Mouse (Mus musculus) embryo, embryonic 10.5 days (tissue): ENCODE measurements around the gene Olfr1015.

Source experiments
- DNase-seq: peaks from one replicate; pipeline ENCODE4 v3.0.0-alpha.2; 2015; ENCODE audit warnings: low spot score

Olfr1015 gene

GRCm38 (mm10) chr2:85781717-85782116, at the start of gene Olfr1015:
Gene Olfr1015 (plus strand): TSS chr2:85782017.
- DNase-seq: no peak

DNA sequence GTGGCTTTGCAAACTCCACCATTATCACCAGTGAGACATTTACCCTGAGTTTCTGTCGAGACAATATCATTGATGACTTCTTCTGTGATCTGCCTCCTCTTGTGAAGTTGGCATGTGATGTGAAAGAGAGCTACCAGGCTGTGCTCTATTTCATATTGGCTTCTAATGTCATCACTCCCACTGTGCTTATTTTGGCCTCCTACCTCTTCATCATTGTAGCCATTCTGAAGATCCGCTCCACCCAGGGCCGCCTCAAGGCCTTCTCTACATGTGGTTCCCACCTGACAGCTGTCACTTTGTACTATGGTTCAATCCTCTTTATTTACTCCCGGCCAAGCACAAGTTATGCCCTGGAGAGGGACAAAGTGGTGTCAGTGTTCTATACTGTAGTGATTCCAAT, 28.0 kb upstream of the Olfr1015 start:
- no peak for DNase-seq

- DNase-seq: no peak
Observed at GRCm38 (mm10) chr2:85762666-85763065, 19.2 kb upstream of the Olfr1015 start, which contains the start of gene Olfr1012. Gene Olfr1012 (minus strand): TSS chr2:85762766.

DNA sequence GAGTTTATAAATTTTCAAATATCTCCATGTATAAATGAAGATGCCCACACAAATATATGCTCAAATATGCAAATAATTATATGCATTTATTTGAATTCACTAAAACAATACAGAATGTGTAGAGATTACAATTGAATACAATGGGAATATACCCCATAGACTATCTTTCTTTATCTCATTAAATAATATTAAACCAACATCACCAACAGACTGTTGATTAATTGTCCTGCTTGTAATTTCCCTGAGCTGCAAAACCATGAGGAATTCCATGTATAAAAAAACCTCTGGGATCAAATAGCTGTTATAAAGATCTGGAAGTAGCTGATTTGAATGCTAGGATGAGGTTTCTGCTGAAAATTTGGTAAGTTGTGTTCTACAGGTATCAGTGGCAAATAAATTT, 15.0 kb upstream of the Olfr1015 start, which contains the start of gene Olfr1013:
Gene Olfr1013, plus strand, starts transcription at position 301 of the 400 bp plus-strand sequence.
- no peak for DNase-seq

DNA sequence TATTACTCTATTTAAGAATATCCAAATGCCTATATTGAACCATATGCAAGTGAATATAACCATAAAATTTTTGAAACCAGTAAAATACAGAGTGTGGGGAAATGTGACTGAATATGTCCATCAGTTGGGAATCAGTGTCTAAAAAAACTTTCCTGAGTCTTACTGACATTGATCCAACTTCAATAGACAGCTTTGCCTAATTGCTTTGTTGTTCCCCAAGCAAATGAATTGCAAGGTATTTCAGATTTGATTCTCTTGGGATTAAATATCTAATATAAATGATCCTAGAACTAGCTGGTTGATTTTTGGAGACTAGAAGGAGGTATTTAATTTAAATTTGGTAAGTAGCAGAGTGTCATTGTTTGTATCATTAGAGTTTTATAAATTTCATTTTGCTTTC, 9.4 kb upstream of the Olfr1015 start, which contains the start of gene Olfr1014:
Gene Olfr1014, plus strand, starts transcription at position 301 of the 400 bp plus-strand sequence.
- DNase-seq: no peak

DNA sequence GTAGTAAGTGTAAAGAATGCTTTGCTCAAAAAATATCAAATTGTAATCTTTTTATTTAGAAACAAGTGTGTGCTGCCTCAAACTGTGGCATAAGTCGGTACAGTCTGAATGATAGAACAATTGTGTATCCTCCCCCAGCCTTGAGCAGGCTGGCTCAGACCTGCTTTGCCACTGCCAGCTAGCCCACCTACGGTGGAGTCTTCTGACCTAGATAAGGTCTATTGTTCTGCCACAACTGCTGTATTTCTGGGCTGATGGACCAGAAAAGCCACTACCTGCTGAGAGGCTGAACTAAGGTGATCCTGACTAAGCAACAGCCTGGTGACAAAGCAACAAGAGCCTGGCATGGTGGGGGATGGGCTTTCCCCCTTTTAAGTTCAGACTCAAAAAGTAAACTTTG, 10.5 kb downstream of the Olfr1015 start:
- no peak for DNase-seq

GRCm38 (mm10) chr2:85802444-85802843, 20.6 kb downstream of the Olfr1015 start, which contains the start of gene Olfr1016:
Gene Olfr1016 (minus strand): TSS chr2:85802544.
- DNase-seq: no peak

DNA sequence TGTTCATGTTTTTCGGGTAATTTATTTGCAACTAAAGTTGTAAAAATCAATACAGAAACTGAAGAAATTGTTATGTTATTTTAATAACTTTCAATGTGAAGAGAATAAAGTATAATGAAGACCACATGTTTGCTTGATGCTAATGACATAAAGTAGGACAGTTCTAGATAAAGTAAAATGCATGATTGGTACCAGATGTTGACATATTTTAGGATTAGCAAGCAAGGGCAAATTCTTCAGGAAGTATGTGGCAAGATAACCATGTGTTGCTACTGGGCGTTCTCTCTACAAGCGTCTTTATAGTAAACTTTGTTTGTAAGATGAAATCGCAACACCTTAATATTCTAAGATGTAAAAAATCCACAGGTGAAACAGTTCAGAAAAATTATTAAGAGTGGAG, 22.7 kb downstream of the Olfr1015 start:
- peak; percentile 27 for DNase-seq

- DNase-seq: no peak
Observed at GRCm38 (mm10) chr2:85818179-85818578, 36.4 kb downstream of the Olfr1015 start, which contains the start of gene Olfr1018. Gene Olfr1018 (plus strand): TSS chr2:85818479.
